Mouse (Mus musculus) heart, adult 10 weeks (tissue): Measurements from ENCODE around the gene Ddx4. TPM values are rescaled to one million over a fixed set of nuclear protein-coding genes. Genes with fewer than 3 reads are reported as not detected.

Experiments used
- polyA plus RNA-seq: library from polyadenylated mRNA; stranded (reverse); fragments of 350-450 nt; fragmentation: Illumina TruSeq; extraction: RNeasy Lipid Tissue Mini Kit (QIAGEN cat#74804); gene quantifications from one replicate; pipeline ENCODE4 v1.2.3, GENCODE M21; 2014; ENCODE audit warnings: low read depth, low replicate concordance

Gene Ddx4
- polyA plus RNA-seq = 0.21 TPM

GRCm38 (mm10) chr13:112652205-112652604, at the start of gene Ddx4:
Ddx4 (minus strand) TSS chr13:112652475.

GRCm38 (mm10) chr13:112660574-112661381, 8.5 kb upstream of the Ddx4 start, which contains the start of gene Slc38a9:
Slc38a9 (plus strand) TSS chr13:112660751.

DNA sequence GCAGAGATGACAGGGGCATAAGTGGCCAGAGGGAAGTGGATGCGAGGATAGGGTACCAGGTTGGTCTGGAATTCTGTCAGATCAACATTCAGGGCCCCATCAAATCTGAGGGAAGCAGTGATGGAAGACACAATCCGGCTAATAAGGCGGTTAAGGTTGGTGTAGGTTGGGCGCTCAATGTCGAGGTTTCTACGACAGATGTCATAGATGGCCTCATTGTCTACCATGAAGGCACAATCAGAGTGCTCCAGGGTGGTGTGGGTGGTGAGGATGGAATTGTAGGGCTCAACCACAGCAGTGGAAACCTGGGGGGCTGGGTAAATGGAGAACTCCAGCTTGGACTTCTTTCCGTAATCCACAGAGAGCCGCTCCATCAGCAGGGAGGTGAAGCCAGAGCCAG, 58.0 kb downstream of the Ddx4 start, which contains the start of gene Il31ra:
Il31ra (minus strand) TSS at position 101 of the 400 bp plus-strand sequence.

Other genes starting within 250 kb of the Ddx4 start
- gene Il6st, start 188.4 kb downstream of the Ddx4 start, polyA plus RNA-seq = 92.7 TPM
- not detected for gene Il31ra, start 58.1 kb downstream of the Ddx4 start, polyA plus RNA-seq
- gene Slc38a9, start 8.3 kb upstream of the Ddx4 start, polyA plus RNA-seq = 10.0 TPM
- 83.8 TPM for gene Plpp1, start 148.3 kb upstream of the Ddx4 start, polyA plus RNA-seq